Mouse (Mus musculus) small intestine, adult 2 months (tissue): Measurements from ENCODE around the gene Syne1.

Experiments used
- CTCF ChIP-seq: fragments of 200-500 bp; IDR thresholded peaks from 2 replicates; pipeline ENCODE4 v1.5.1; 2012; ENCODE audit warnings: low read depth, mild to moderate bottlenecking, control low read depth, inconsistent platforms, low read length, moderate library complexity, mixed read lengths; ENCODE audit not compliant: insufficient replicate concordance, insufficient read length; ENCODE audit errors: extremely low read depth
- POLR2A ChIP-seq: fragments of 200-500 bp; IDR thresholded peaks from 2 replicates; pipeline ENCODE4 v1.6.1; 2012; ENCODE audit warnings: low read depth, mild to moderate bottlenecking, control low read depth, inconsistent platforms, low read length, moderate library complexity

- TF ChIP-seq POLR2A (no peak), CTCF (no peak)
Measured at GRCm38 (mm10) chr10:5368266-5368665, 183.0 kb downstream of the Syne1 start.
